In genomic region chr6:51168775-51169695, GRCm38 (mm10) we compare ENCODE assay signal across 8 mouse cellular contexts.
DNase-seq lines count a peak whose midpoint lies in the region; ATAC-seq lines count a peak whose summit lies in the region.

No protein-coding gene starts in this region.

- peak; percentile 3; the same call in 1 of the 2 replicates for ATAC-seq in common myeloid progenitor, adult 5-6 weeks (replicated peaks; ENCODE audit: low read depth, poor library complexity, severe bottlenecking)
- ATAC-seq in heart, embryonic 12.5 days (ENCODE audit: insufficient number of reproducible peaks, low FRiP score), result peak; percentile 9; the same call in 1 of the 2 replicates
- ATAC-seq in midbrain, embryonic 11.5 days (ENCODE audit: low FRiP score), result no peak

- 8% methylated on average over 38 of the region's 38 CpGs for whole genome bisulfite sequencing in heart, embryonic 12.5 days
- WGBS in midbrain, embryonic 11.5 days, result 3% methylated on average over 38 of the region's 38 CpGs

- H3K4me2 ChIP-seq in heart, embryonic 12.5 days, result peak overlapping the region; percentile 89
- peak overlapping the region; percentile 58 for H3K4me2 ChIP-seq in midbrain, embryonic 11.5 days

- DNase-seq in cerebellum, postnatal 14 days, result peak; percentile 29 to 34
- DNase-seq in cerebellum, adult 8-10 months, result no peak
- DNase-seq in kidney, postnatal 25 days, result peak; percentile 28 to 56
- peak; percentile 96 for DNase-seq in midbrain, embryonic 11.5 days (ENCODE audit: low spot score, missing footprints)
- peak; percentile 40 for DNase-seq in urinary bladder, postnatal 25 days (ENCODE audit: low spot score)
- DNase-seq in left cerebral cortex, adult 11 months (ENCODE audit: low spot score), result no peak

- H3K4me1 ChIP-seq in heart, embryonic 12.5 days (replicated peaks), result peaks cover 29% of the 10 kb centered on the region
- H3K4me1 ChIP-seq in midbrain, embryonic 11.5 days (ENCODE audit: control insufficient read depth, insufficient read depth, low read length), result peaks cover 30% of the 10 kb centered on the region

- no peaks in the 10 kb centered on the region for H3K27me3 ChIP-seq in heart, embryonic 12.5 days (replicated peaks)
- peaks cover 18% of the 10 kb centered on the region for H3K27me3 ChIP-seq in midbrain, embryonic 11.5 days (ENCODE audit: control insufficient read depth, insufficient read depth, low read length)

- H3K4me3 ChIP-seq in heart, embryonic 12.5 days, result peak overlapping the region; percentile 55
- peak overlapping the region; percentile 32 for H3K4me3 ChIP-seq in midbrain, embryonic 11.5 days (ENCODE audit: low read depth, low read length)

- no peaks in the 10 kb centered on the region for H3K36me3 ChIP-seq in heart, embryonic 12.5 days
- H3K36me3 ChIP-seq in midbrain, embryonic 11.5 days (ENCODE audit: control insufficient read depth, insufficient read depth, low read length), result no peaks in the 10 kb centered on the region

- no peaks in the 10 kb centered on the region for H3K9me3 ChIP-seq in heart, embryonic 12.5 days (replicated peaks)
- H3K9me3 ChIP-seq in midbrain, embryonic 11.5 days (ENCODE audit: control insufficient read depth, low read length), result no peaks in the 10 kb centered on the region

- H3K9ac ChIP-seq in heart, embryonic 12.5 days, result peak overlapping the region; percentile 85
- H3K9ac ChIP-seq in midbrain, embryonic 11.5 days (ENCODE audit: low read length), result peak overlapping the region; percentile 79

- peak overlapping the region; percentile 88 for H3K27ac ChIP-seq in heart, embryonic 12.5 days (ENCODE audit: poor library complexity, severe bottlenecking)
- peak overlapping the region; percentile 80 for H3K27ac ChIP-seq in midbrain, embryonic 11.5 days (ENCODE audit: low read depth, low read length)

Comparison
In these comparisons a context has a peak if more than half of its experiments do, and no peak if none do; other contexts are left out.
1. DNase-seq: peak in cerebellum, postnatal 14 days (2 of 2), kidney, postnatal 25 days (2 of 2), midbrain, embryonic 11.5 days (single experiment) and urinary bladder, postnatal 25 days (single experiment); none in cerebellum, adult 8-10 months (single experiment) and left cerebral cortex, adult 11 months (single experiment).